Mouse (Mus musculus) bone marrow, adult 2 months (tissue): ENCODE data around the gene Kif5c. TPM values are rescaled to one million over a fixed set of nuclear protein-coding genes. Genes with fewer than 3 reads are reported as not detected.

Source experiments
- H3K27ac ChIP-seq: fragments of 200-500 bp; 2 replicates; pipeline ENCODE4 v1.5.1; 2012; ENCODE audit warnings: low read depth, mild to moderate bottlenecking, control low read depth, inconsistent platforms, low read length; ENCODE audit not compliant: control insufficient read depth, poor library complexity, insufficient read depth
- H3K4me1 ChIP-seq: fragments of 200-500 bp; 2 replicates; pipeline ENCODE4 v1.6.1; 2011; ENCODE audit warnings: low read length; ENCODE audit not compliant: control insufficient read depth, insufficient read depth
- H3K4me3 ChIP-seq: fragments of 200-500 bp; replicated peaks from 2 replicates; pipeline ENCODE3; 2011; ENCODE audit warnings: mild to moderate bottlenecking, low read depth, low read length, control low read depth; ENCODE audit not compliant: control insufficient read depth
- CTCF ChIP-seq: fragments of 200-500 bp; IDR thresholded peaks from 2 replicates; pipeline ENCODE4 v1.5.1; 2011; ENCODE audit warnings: low read length, control low read depth; ENCODE audit not compliant: control insufficient read depth, insufficient read depth
- POLR2A ChIP-seq: fragments of 200-500 bp; IDR thresholded peaks from 2 replicates; pipeline ENCODE4 v1.6.1; 2011; ENCODE audit warnings: low read depth, mild to moderate bottlenecking, control low read depth, low read length, borderline replicate concordance; ENCODE audit not compliant: control insufficient read depth
- WGBS: fragments of 180-500 bp; shearing (Covaris S2); methylation state at CpG from one replicate; pipeline ENCODE4 v1.1.7; 2018; 5-methylcytosine and 5-hydroxymethylcytosine counted together
- polyA plus RNA-seq: library from polyadenylated mRNA; stranded (reverse); fragments of >200 nt; gene quantifications from 2 replicates; pipeline ENCODE4 v1.2.4, GENCODE M21; 2011; ENCODE audit warnings: low replicate concordance; ENCODE audit not compliant: missing spikeins, insufficient read depth, insufficient read length

The Kif5c gene
- polyA plus RNA-seq, 1 experiment = 0.50 TPM

GRCm38 (mm10) chr2:49717437-49718116 lies 98.5 kb downstream of the Kif5c start:
- WGBS = 87% methylated on average over 18 of the region's 18 CpGs
- H3K4me3 ChIP-seq = no peak overlapping the region
- H3K27ac ChIP-seq = no peak overlapping the region
- H3K4me1 ChIP-seq = peaks cover 5% of the 10 kb centered on the region
- TF ChIP-seq POLR2A (no peak), CTCF (no peak)

DNA sequence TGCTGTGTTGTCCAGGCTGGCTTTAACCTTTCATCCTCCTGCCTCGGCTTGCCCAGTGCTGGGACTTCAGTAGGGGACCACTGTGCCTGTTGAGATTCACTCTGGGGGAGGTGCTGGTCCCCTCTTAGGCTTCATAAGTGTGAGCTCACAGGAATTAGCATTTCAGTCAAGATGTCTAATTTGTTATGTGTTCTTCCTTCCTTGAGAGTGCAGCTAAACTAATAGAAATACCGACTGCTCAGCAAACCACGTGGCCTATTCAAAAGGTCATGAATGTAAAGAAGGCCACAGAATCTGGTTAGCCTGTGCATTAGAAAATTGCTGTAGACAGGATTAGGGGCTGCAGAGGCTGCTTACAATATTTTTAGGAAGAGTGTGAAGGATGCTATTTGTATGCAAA lies 99.4 kb downstream of the Kif5c start:
- TF ChIP-seq POLR2A (no peak), CTCF (no peak)
- H3K4me1 ChIP-seq = peaks cover 5% of the 10 kb centered on the region
- no peak overlapping the region for H3K4me3 ChIP-seq
- 69% methylated on average over 3 of the region's 3 CpGs for WGBS
- H3K27ac ChIP-seq = no peak overlapping the region

DNA sequence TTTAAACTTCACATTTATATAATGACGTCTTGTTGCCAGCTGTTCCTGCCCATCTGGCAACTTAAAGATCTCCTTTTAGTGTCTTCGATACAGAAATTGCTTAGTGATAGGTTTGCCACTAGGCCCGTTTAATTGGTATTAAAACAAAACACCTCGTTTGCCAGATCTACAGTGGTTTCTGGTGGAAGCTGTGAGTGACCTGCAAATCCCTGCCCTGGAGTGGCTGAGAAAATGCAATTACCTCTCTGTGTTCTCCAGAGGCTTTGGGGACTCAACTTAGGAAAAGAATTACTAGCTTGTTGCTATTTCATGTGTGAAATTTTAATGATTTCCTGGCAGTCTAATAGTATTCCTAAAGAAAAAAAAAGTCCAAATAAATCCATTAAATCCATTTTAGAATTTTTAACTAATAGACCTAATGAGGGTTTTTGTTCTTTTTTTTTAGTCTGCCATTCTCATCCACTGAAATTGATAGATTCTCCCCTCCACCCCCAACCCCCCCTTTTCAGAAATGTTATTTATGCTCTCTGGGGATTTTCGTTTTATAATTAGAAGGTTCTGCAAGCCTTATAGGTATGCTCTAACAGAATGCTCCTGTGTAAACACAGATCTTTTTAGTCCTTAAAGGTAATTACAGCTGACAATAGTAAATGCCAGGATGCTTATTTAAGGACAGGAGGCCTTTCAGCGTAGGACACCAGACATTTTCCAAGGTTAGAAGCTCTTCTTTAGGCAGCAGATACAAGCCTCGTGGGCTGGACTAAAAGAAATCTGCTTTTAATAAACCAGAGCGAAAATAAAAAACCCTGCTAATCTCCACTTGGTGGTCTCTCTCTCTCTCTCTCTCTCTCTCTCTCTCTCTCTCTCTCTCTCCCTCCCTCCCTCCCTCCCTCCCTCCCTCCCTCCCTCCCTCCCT lies 100.1 kb downstream of the Kif5c start:
- H3K4me1 ChIP-seq = peaks cover 5% of the 10 kb centered on the region
- H3K27ac ChIP-seq = no peak overlapping the region
- no peak overlapping the region for H3K4me3 ChIP-seq
- WGBS = 73% methylated on average over 8 of the region's 8 CpGs
- TF ChIP-seq CTCF (no peak), POLR2A (no peak)

DNA sequence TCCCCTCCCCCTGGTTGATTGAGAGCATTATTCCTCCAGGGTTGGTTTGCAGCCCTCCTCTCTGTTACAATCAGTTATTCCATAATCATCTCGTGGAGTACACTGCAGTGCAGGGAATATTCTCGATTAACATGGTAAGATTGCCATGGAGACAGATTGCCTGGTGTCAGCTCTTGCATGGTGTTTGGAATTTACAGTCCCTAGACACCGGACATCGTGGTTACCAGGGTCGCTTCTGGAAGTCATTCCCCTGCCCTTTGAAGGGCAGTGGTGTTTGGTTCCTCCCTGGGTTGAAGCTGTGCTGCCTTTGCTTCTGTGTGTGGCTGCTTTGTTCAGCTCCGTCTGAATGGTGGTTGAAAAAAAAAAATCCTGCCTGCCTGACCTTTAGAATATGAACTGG lies 100.8 kb downstream of the Kif5c start:
- 11% methylated on average over 6 of the region's 6 CpGs for WGBS
- Histone ChIP-seq H3K27ac (no peak overlapping the region), H3K4me3 (no peak overlapping the region), H3K4me1 (peaks cover 4% of the 10 kb centered on the region; the same call in 1 of the 2 replicates)
- TF ChIP-seq POLR2A = no peak
- no peak for TF ChIP-seq CTCF

GRCm38 (mm10) chr2:49720343-49720742 lies 101.2 kb downstream of the Kif5c start:
- WGBS = 30% methylated on average over 9 of the region's 9 CpGs

DNA sequence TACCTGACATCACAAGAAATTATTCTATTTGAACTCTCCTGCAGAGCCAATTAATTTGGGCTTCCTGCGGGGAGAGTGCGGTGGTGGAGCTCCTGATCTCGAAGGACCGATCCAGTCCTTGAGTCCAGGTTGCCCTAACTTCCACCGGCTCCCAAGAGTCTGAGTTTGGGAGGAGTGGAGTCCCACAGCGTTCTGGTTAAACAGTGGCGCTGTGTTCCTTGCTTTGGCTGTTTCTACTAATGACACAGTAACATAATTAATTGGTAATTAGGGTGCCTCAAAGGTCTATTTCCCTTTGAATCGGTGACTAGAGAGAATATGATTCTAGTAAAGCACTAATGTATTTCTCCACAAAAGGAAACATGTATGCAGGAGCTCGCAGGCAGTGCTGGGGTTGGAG lies 103.2 kb downstream of the Kif5c start:
- Histone ChIP-seq H3K27ac (no peak overlapping the region), H3K4me1 (no peaks in the 10 kb centered on the region; the same call in 1 of the 2 replicates), H3K4me3 (no peak overlapping the region)
- TF ChIP-seq POLR2A (no peak), CTCF (no peak)
- 88% methylated on average over 9 of the region's 9 CpGs for WGBS

More at GRCm38 (mm10) chr2:49720343-49720742, 101.2 kb downstream of the Kif5c start:
- H3K27ac ChIP-seq = no peak overlapping the region
- H3K4me1 ChIP-seq = peaks cover 4% of the 10 kb centered on the region; the same call in 1 of the 2 replicates
- TF ChIP-seq POLR2A (no peak), CTCF (no peak)
- no peak overlapping the region for H3K4me3 ChIP-seq

- no peak overlapping the region for H3K4me3 ChIP-seq
- TF ChIP-seq CTCF = no peak
- TF ChIP-seq POLR2A = no peak
These were observed 103.9 kb downstream of the Kif5c start for GRCm38 (mm10) chr2:49722983-49723382.

DNA sequence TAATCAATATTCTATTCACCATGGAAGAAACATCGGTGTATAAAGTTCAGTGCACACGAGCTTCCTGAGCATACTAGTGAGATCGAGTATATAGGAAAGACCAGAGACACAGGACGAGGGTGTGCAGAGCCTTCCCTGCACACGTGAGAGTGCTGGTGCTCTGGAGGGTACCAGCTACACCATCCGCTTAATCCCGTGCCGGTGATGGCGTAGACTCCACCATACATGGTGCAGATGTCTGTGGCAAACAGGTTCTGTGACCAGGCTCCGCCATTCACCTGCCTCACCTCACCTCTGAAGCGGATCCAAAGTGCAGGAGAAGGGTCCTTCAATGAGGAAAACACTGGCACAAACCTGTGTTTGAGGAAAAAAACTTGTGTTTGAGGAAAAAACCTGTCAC lies 107.6 kb downstream of the Kif5c start:
- WGBS = 87% methylated on average over 11 of the region's 11 CpGs
- TF ChIP-seq POLR2A (no peak), CTCF (no peak)
- Histone ChIP-seq H3K4me3 (no peak overlapping the region), H3K4me1 (no peaks in the 10 kb centered on the region; the same call in 1 of the 2 replicates), H3K27ac (no peak overlapping the region)

More at GRCm38 (mm10) chr2:49722983-49723382, 103.9 kb downstream of the Kif5c start:
- Histone ChIP-seq H3K27ac (no peak overlapping the region), H3K4me1 (no peaks in the 10 kb centered on the region; the same call in 1 of the 2 replicates)
- 64% methylated on average over 13 of the region's 13 CpGs for WGBS
